Mouse (Mus musculus) megakaryocyte, embryonic 14.5 days (primary cell): ENCODE results near the gene Pnpla3. TPM values are rescaled to one million over a fixed set of nuclear protein-coding genes. Genes with fewer than 3 reads are reported as not detected.
A peak's percentile ranks its signal among the peaks of the same experiment; 100 is the strongest.

Source experiments
- H3K27me3 ChIP-seq: replicated peaks from 2 replicates; pipeline ENCODE3; 2012; ENCODE audit warnings: inconsistent platforms
- H3K36me3 ChIP-seq: replicated peaks from 2 replicates; pipeline ENCODE3; 2012; ENCODE audit warnings: low read length, inconsistent platforms, mixed read lengths
- H3K4me1 ChIP-seq: 2 replicates; pipeline ENCODE4 v1.6.1; 2012; ENCODE audit warnings: inconsistent platforms
- H3K4me3 ChIP-seq: replicated peaks from 2 replicates; pipeline ENCODE3; 2012; ENCODE audit warnings: moderate library complexity, mild to moderate bottlenecking, inconsistent platforms
- H3K9me3 ChIP-seq: 2 replicates; pipeline ENCODE4 v1.6.1; 2012; ENCODE audit warnings: inconsistent platforms
- FLI1 ChIP-seq: IDR thresholded peaks from 2 replicates; pipeline ENCODE4 v1.6.1; 2012; ENCODE audit warnings: low read length, inconsistent platforms, mixed read lengths
- GATA1 ChIP-seq: IDR thresholded peaks from 3 replicates; pipeline ENCODE4 v1.6.1; 2012; ENCODE audit warnings: mixed read lengths, low read length, inconsistent platforms, borderline replicate concordance
- polyA plus RNA-seq: library from polyadenylated mRNA; stranded (reverse); fragments of >175 nt; gene quantifications from 2 replicates; pipeline ENCODE4 v1.2.3, GENCODE M21; 2012; ENCODE audit warnings: low replicate concordance; ENCODE audit not compliant: insufficient read depth

Pnpla3 gene
- not detected in 2 replicates for polyA plus RNA-seq

GRCm38 (mm10) chr15:84167600-84167999 lies at the start of gene Pnpla3:
Gene Pnpla3 (plus strand): TSS chr15:84167837.
- H3K36me3 ChIP-seq, result no peaks in the 10 kb centered on the region
- TF ChIP-seq FLI1, result no peak
- TF ChIP-seq GATA1, result no peak
- H3K27me3 ChIP-seq, result peaks cover 35% of the 10 kb centered on the region
- H3K4me3 ChIP-seq, result peak within 1 kb of the TSS; percentile 94
- peaks cover 4% of the 10 kb centered on the region; the same call in 1 of the 2 replicates for H3K9me3 ChIP-seq
- H3K4me1 ChIP-seq, result peaks cover 31% of the 10 kb centered on the region

- H3K36me3 ChIP-seq, result no peaks in the 10 kb centered on the region
- TF ChIP-seq GATA1 (no peak), FLI1 (no peak)
- no peak overlapping the region for H3K4me3 ChIP-seq
- peaks cover 55% of the 10 kb centered on the region for H3K27me3 ChIP-seq
- peaks cover 11% of the 10 kb centered on the region for H3K9me3 ChIP-seq
- peaks cover 9% of the 10 kb centered on the region for H3K4me1 ChIP-seq
Observed at GRCm38 (mm10) chr15:84120612-84121011, 47.0 kb upstream of the Pnpla3 start.

- Histone ChIP-seq H3K4me3 (peak overlapping the region; percentile 60), H3K27me3 (peaks cover 55% of the 10 kb centered on the region), H3K9me3 (peaks cover 11% of the 10 kb centered on the region), H3K36me3 (no peaks in the 10 kb centered on the region), H3K4me1 (peaks cover 5% of the 10 kb centered on the region)
- TF ChIP-seq GATA1, result no peak
- no peak for TF ChIP-seq FLI1
Observed at GRCm38 (mm10) chr15:84121036-84121435, 46.6 kb upstream of the Pnpla3 start.

GRCm38 (mm10) chr15:84123075-84123474 lies 44.6 kb upstream of the Pnpla3 start, which contains the start of gene Pnpla5:
Gene Pnpla5 (minus strand): TSS chr15:84123175.
- no peaks in the 10 kb centered on the region for H3K9me3 ChIP-seq
- no peak for TF ChIP-seq FLI1
- TF ChIP-seq GATA1, result no peak
- peaks cover 57% of the 10 kb centered on the region for H3K27me3 ChIP-seq
- peaks cover 12% of the 10 kb centered on the region for H3K4me1 ChIP-seq
- H3K36me3 ChIP-seq, result no peaks in the 10 kb centered on the region
- no peak within 1 kb of the TSS for H3K4me3 ChIP-seq

- H3K9me3 ChIP-seq, result no peaks in the 10 kb centered on the region
- peaks cover 12% of the 10 kb centered on the region for H3K4me1 ChIP-seq
- no peaks in the 10 kb centered on the region for H3K36me3 ChIP-seq
- no peak overlapping the region for H3K4me3 ChIP-seq
- H3K27me3 ChIP-seq, result peaks cover 53% of the 10 kb centered on the region
- TF ChIP-seq FLI1 (no peak), GATA1 (no peak)
Observed at GRCm38 (mm10) chr15:84124086-84124485, 43.6 kb upstream of the Pnpla3 start.

GRCm38 (mm10) chr15:84126447-84126846 lies 41.2 kb upstream of the Pnpla3 start:
- Histone ChIP-seq H3K27me3 (peaks cover 53% of the 10 kb centered on the region), H3K4me1 (peaks cover 12% of the 10 kb centered on the region), H3K36me3 (no peaks in the 10 kb centered on the region), H3K4me3 (no peak overlapping the region), H3K9me3 (no peaks in the 10 kb centered on the region)
- TF ChIP-seq FLI1, result no peak
- no peak for TF ChIP-seq GATA1

GRCm38 (mm10) chr15:84126871-84127270 lies 40.8 kb upstream of the Pnpla3 start:
- H3K4me1 ChIP-seq, result peaks cover 12% of the 10 kb centered on the region
- no peaks in the 10 kb centered on the region for H3K9me3 ChIP-seq
- H3K36me3 ChIP-seq, result no peaks in the 10 kb centered on the region
- TF ChIP-seq GATA1 (no peak), FLI1 (no peak)
- peaks cover 52% of the 10 kb centered on the region for H3K27me3 ChIP-seq
- H3K4me3 ChIP-seq, result peak overlapping the region; percentile 42

GRCm38 (mm10) chr15:84131096-84131786 lies 36.4 kb upstream of the Pnpla3 start:
- TF ChIP-seq FLI1, result no peak
- TF ChIP-seq GATA1, result no peak
- Histone ChIP-seq H3K36me3 (no peaks in the 10 kb centered on the region), H3K4me1 (peaks cover 9% of the 10 kb centered on the region), H3K27me3 (peaks cover 49% of the 10 kb centered on the region), H3K4me3 (no peak overlapping the region), H3K9me3 (peaks cover 4% of the 10 kb centered on the region; the same call in 1 of the 2 replicates)

- TF ChIP-seq GATA1 (no peak), FLI1 (no peak)
- Histone ChIP-seq H3K4me1 (peaks cover 3% of the 10 kb centered on the region), H3K9me3 (peaks cover 4% of the 10 kb centered on the region; the same call in 1 of the 2 replicates), H3K36me3 (no peaks in the 10 kb centered on the region), H3K4me3 (no peak overlapping the region), H3K27me3 (peaks cover 46% of the 10 kb centered on the region)
Observed at GRCm38 (mm10) chr15:84131971-84132370, 35.7 kb upstream of the Pnpla3 start.

- H3K36me3 ChIP-seq, result no peaks in the 10 kb centered on the region
- peaks cover 37% of the 10 kb centered on the region for H3K27me3 ChIP-seq
- no peaks in the 10 kb centered on the region for H3K4me1 ChIP-seq
- no peak overlapping the region for H3K4me3 ChIP-seq
- TF ChIP-seq FLI1 (no peak), GATA1 (no peak)
- H3K9me3 ChIP-seq, result peaks cover 4% of the 10 kb centered on the region; the same call in 1 of the 2 replicates
Observed at GRCm38 (mm10) chr15:84133440-84133839, 34.2 kb upstream of the Pnpla3 start.
